Mouse (Mus musculus): Measurements from ENCODE around the gene Inppl1. TPM values are rescaled to one million over a fixed set of nuclear protein-coding genes. Genes with fewer than 3 reads are reported as not detected.

The Inppl1 gene
- polyA plus RNA-seq, 1 experiment = 241 TPM

GRCm38 (mm10) chr7:101817861-101818401 is 20.1 kb downstream of the Inppl1 start, which contains the start of gene Phox2a:
TSS of gene Phox2a (plus strand) at chr7:101818313.
- no peaks in the 10 kb centered on the region for H3K79me2 ChIP-seq (ENCODE audit: control insufficient read depth, insufficient read depth)
- no peaks in the 10 kb centered on the region for H3K27me3 ChIP-seq (ENCODE audit: control insufficient read depth, insufficient read depth, insufficient read length)
- H3K4me3 ChIP-seq = no peak within 1 kb of the TSS
- TF ChIP-seq CEBPB (IDR thresholded peaks at IDR 0.05; ENCODE audit: insufficient read depth, poor library complexity, severe bottlenecking) = no peak
- TF ChIP-seq E2F4 (IDR thresholded peaks at IDR 0.05; ENCODE audit: insufficient read depth) = no peak
- TF ChIP-seq USF1 (IDR thresholded peaks at IDR 0.05; ENCODE audit: low read depth) = no peak
- no peak for TF ChIP-seq POLR2A (IDR thresholded peaks at IDR 0.05; ENCODE audit: insufficient read length, low read depth)
- no peak for TF ChIP-seq REST (IDR thresholded peaks at IDR 0.05; ENCODE audit: insufficient read depth, insufficient read length)
- TF ChIP-seq TCF3 (IDR thresholded peaks at IDR 0.05; ENCODE audit: insufficient read length, low read depth) = no peak
- TF ChIP-seq TCF12 (IDR thresholded peaks at IDR 0.05; ENCODE audit: insufficient read depth, poor library complexity, severe bottlenecking) = no peak
- no peak for TF ChIP-seq MYOD1 (IDR thresholded peaks at IDR 0.05; ENCODE audit: control insufficient read depth in 1 of 3, insufficient read length in 2 of 3, low read depth in 2 of 3)
- TF ChIP-seq POLR2AphosphoS2 (IDR thresholded peaks at IDR 0.05; ENCODE audit: insufficient read length, low read depth) = no peak
- TF ChIP-seq SRF (IDR thresholded peaks at IDR 0.05; ENCODE audit: control insufficient read depth, insufficient read length, low read depth) = no peak
- TF ChIP-seq MAX (IDR thresholded peaks at IDR 0.05; ENCODE audit: low read depth) = no peak
- TF ChIP-seq MYOG (IDR thresholded peaks at IDR 0.05; ENCODE audit: control insufficient read depth in 1 of 3, insufficient read depth in 1 of 3, insufficient read length in 2 of 3, low read depth in 2 of 3) = no peak
- H3K4me2 ChIP-seq (ENCODE audit: low read depth) = no peak within 1 kb of the TSS
- no peak within 1 kb of the TSS for H3ac ChIP-seq (ENCODE audit: control insufficient read depth, insufficient read length)
- no peaks in the 10 kb centered on the region for H3K36me3 ChIP-seq (ENCODE audit: control insufficient read depth, insufficient read depth)

GRCm38 (mm10) chr7:101777053-101777452 is 61.0 kb downstream of the Inppl1 start:
- H3K4me3 ChIP-seq = no peak overlapping the region
- no peaks in the 10 kb centered on the region for H3K79me2 ChIP-seq (ENCODE audit: control insufficient read depth, insufficient read depth)
- peaks cover 17% of the 10 kb centered on the region for H3K36me3 ChIP-seq (ENCODE audit: control insufficient read depth, insufficient read depth)
- no peak overlapping the region for H3ac ChIP-seq (ENCODE audit: control insufficient read depth, insufficient read length)
- TF ChIP-seq REST (IDR thresholded peaks at IDR 0.05; ENCODE audit: insufficient read depth, insufficient read length) (no peak), POLR2A (IDR thresholded peaks at IDR 0.05; ENCODE audit: insufficient read length, low read depth) (no peak), MYOG (IDR thresholded peaks at IDR 0.05; ENCODE audit: control insufficient read depth in 1 of 3, insufficient read depth in 1 of 3, insufficient read length in 2 of 3, low read depth in 2 of 3) (no peak), E2F4 (IDR thresholded peaks at IDR 0.05; ENCODE audit: insufficient read depth) (no peak), TCF12 (IDR thresholded peaks at IDR 0.05; ENCODE audit: insufficient read depth, poor library complexity, severe bottlenecking) (no peak), SRF (IDR thresholded peaks at IDR 0.05; ENCODE audit: control insufficient read depth, insufficient read length, low read depth) (no peak), CEBPB (IDR thresholded peaks at IDR 0.05; ENCODE audit: insufficient read depth, poor library complexity, severe bottlenecking) (no peak)
- no peak overlapping the region for H3K4me2 ChIP-seq (ENCODE audit: low read depth)
- H3K27me3 ChIP-seq (ENCODE audit: control insufficient read depth, insufficient read depth, insufficient read length) = no peaks in the 10 kb centered on the region

- Histone ChIP-seq H3K79me2 (ENCODE audit: control insufficient read depth, insufficient read depth) (no peaks in the 10 kb centered on the region), H3K27me3 (ENCODE audit: control insufficient read depth, insufficient read depth, insufficient read length) (no peaks in the 10 kb centered on the region), H3K4me3 (no peak overlapping the region), H3K36me3 (ENCODE audit: control insufficient read depth, insufficient read depth) (peaks cover 3% of the 10 kb centered on the region), H3K4me2 (ENCODE audit: low read depth) (no peak overlapping the region), H3ac (ENCODE audit: control insufficient read depth, insufficient read length) (no peak overlapping the region)
- TF ChIP-seq TCF3 (IDR thresholded peaks at IDR 0.05; ENCODE audit: insufficient read length, low read depth) (no peak), SRF (IDR thresholded peaks at IDR 0.05; ENCODE audit: control insufficient read depth, insufficient read length, low read depth) (no peak), MAX (IDR thresholded peaks at IDR 0.05; ENCODE audit: low read depth) (no peak), MYOG (IDR thresholded peaks at IDR 0.05; ENCODE audit: control insufficient read depth in 1 of 3, insufficient read depth in 1 of 3, insufficient read length in 2 of 3, low read depth in 2 of 3) (no peak), TCF12 (IDR thresholded peaks at IDR 0.05; ENCODE audit: insufficient read depth, poor library complexity, severe bottlenecking) (no peak), POLR2AphosphoS2 (IDR thresholded peaks at IDR 0.05; ENCODE audit: insufficient read length, low read depth) (no peak), POLR2A (IDR thresholded peaks at IDR 0.05; ENCODE audit: insufficient read length, low read depth) (no peak), CEBPB (IDR thresholded peaks at IDR 0.05; ENCODE audit: insufficient read depth, poor library complexity, severe bottlenecking) (no peak), E2F4 (IDR thresholded peaks at IDR 0.05; ENCODE audit: insufficient read depth) (no peak), USF1 (IDR thresholded peaks at IDR 0.05; ENCODE audit: low read depth) (no peak), MYOD1 (IDR thresholded peaks at IDR 0.05; ENCODE audit: control insufficient read depth in 1 of 3, insufficient read length in 2 of 3, low read depth in 2 of 3) (no peak), REST (IDR thresholded peaks at IDR 0.05; ENCODE audit: insufficient read depth, insufficient read length) (no peak)
Observed at GRCm38 (mm10) chr7:101772687-101773086, 65.3 kb downstream of the Inppl1 start.

Other genes with a start within 250 kb of the Inppl1 start
- 114 TPM for gene Clpb, start 174.6 kb downstream of the Inppl1 start, polyA plus RNA-seq (2012; fragmentation: generic; extraction: Trizol)
- 0.02 TPM for gene Phox2a, start 19.9 kb downstream of the Inppl1 start, polyA plus RNA-seq (2012; fragmentation: generic; extraction: Trizol)
- not detected for gene Folr2, start 19.0 kb upstream of the Inppl1 start, polyA plus RNA-seq (2012; fragmentation: generic; extraction: Trizol)
- 35.1 TPM for gene Anapc15, start 25.5 kb upstream of the Inppl1 start, polyA plus RNA-seq (2012; fragmentation: generic; extraction: Trizol)
- 2.2 TPM for gene Folr1, start 32.6 kb upstream of the Inppl1 start, polyA plus RNA-seq (2012; fragmentation: generic; extraction: Trizol)
- gene Lamtor1, start 67.7 kb upstream of the Inppl1 start, polyA plus RNA-seq (2012; fragmentation: generic; extraction: Trizol) = 202 TPM
- 0.06 TPM for gene Tomt, start 68.1 kb upstream of the Inppl1 start, polyA plus RNA-seq (2012; fragmentation: generic; extraction: Trizol)
- gene Lrrc51, start 95.7 kb upstream of the Inppl1 start, polyA plus RNA-seq (2012; fragmentation: generic; extraction: Trizol) = 8.8 TPM
- 60.3 TPM for gene Numa1, start 95.9 kb upstream of the Inppl1 start, polyA plus RNA-seq (2012; fragmentation: generic; extraction: Trizol)
- gene Il18bp, start 180.5 kb upstream of the Inppl1 start, polyA plus RNA-seq (2012; fragmentation: generic; extraction: Trizol) = 0.84 TPM
- gene Rnf121, start 227.2 kb upstream of the Inppl1 start, polyA plus RNA-seq (2012; fragmentation: generic; extraction: Trizol) = 48.0 TPM
- 6.1 TPM for gene Xndc1, start 227.3 kb upstream of the Inppl1 start, polyA plus RNA-seq (2012; fragmentation: generic; extraction: Trizol)
- 0.12 TPM for gene Xntrpc, start 227.5 kb upstream of the Inppl1 start, polyA plus RNA-seq (2012; fragmentation: generic; extraction: Trizol)
- gene Trpc2, start 244.9 kb upstream of the Inppl1 start, polyA plus RNA-seq (2012; fragmentation: generic; extraction: Trizol) = not detected

Data from myocyte (in vitro differentiated cells).